Mouse (Mus musculus): ENCODE data around the gene Kdm5b. TPM values are rescaled to one million over a fixed set of nuclear protein-coding genes. Genes with fewer than 3 reads are reported as not detected.
"Not testable (repeated sequence)": the region's sequence is repeated elsewhere in the genome, so short reads cannot be mapped to it uniquely, and the experiment has no call there.

The Kdm5b gene
- 100 to 1,000 TPM in 1 of 2 experiments, 10 to 100 TPM in 1; 98.4 to 107 TPM for total RNA-seq (2021)

- DNase-seq: peak; percentile 87
- intact Hi-C loops (cut with DNase I): no loop called here
Observed at GRCm38 (mm10) chr1:134559976-134560375, at the start of gene Kdm5b. Kdm5b (plus strand) TSS chr1:134560171.

GRCm38 (mm10) chr1:134512183-134512582 is 47.8 kb upstream of the Kdm5b start:
- intact Hi-C loops (cut with DNase I): no loop called here
- DNase-seq: no peak

- no peak for DNase-seq
- intact Hi-C loops (cut with DNase I): no loop called here
Observed at GRCm38 (mm10) chr1:134512584-134512983, 47.4 kb upstream of the Kdm5b start.

DNA sequence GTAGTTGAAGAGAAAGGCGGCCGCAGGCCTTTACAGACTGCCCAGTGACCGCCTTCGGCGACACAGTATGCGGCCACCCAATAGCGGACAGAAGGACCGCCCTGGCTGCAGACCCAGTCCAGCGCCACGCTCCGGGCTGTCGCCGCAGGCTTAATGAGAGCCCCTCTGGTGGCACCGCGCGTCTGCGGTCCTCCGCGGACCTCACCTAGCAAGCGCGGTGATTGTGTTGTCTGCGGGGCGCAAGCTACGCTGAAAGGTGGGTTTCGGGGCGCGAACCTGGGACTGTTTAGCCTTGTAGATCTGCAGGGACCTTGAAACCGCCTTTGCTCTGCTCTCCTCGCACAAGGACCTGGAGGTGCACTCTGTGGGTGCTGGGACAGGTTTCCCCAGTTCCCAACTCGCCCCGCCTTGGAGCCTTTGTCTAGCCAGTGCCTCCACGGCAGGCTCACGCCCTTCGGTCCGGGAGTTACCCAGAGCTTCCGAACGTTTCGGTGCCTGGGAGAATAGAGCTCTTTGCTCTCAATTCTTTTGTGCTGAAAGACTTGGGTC is 46.6 kb upstream of the Kdm5b start:
- DNase-seq: no peak
- intact Hi-C loops (cut with DNase I): no loop called here

DNA sequence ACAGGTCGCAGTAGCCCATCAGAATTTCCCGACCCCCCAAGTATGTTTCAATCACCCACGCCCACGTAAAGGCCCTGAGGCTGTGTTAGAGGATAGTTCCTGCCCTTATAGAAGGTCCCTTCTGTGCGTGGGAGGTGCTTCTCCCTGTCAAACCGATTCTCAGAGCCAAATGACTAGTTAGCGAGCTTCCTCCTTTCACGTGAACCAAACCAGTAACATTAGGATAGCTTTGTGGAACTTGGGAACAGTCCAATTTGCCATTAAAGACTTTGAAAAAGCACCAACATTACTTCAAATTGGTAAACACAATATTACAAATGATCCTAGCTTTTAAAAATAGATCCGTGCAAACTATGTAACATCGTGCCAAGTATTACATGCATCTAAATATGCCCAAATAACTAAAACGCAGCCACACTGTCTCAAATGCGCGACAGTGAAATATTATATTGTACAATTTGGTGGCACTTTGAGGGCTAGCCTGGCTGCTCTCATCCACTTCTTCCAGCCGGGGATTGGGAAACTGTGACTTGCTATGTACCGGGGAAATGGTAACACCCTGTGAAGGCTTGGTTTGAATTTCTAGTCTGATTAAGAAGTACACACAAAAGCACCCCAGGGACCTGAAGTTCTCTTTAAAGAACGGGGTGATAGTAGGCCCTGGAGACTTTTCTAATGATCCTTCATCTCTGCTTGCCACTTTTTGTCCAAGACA is 45.9 kb upstream of the Kdm5b start:
- no peak for DNase-seq
- intact Hi-C loops (cut with DNase I): no loop called here

GRCm38 (mm10) chr1:134515891-134516290 is 44.1 kb upstream of the Kdm5b start:
- intact Hi-C loops (cut with DNase I): no loop called here
- DNase-seq: peak; percentile 20

GRCm38 (mm10) chr1:134516491-134517198 is 43.3 kb upstream of the Kdm5b start:
- peak; percentile 38 for DNase-seq
- intact Hi-C loops (cut with DNase I): no loop called here

DNA sequence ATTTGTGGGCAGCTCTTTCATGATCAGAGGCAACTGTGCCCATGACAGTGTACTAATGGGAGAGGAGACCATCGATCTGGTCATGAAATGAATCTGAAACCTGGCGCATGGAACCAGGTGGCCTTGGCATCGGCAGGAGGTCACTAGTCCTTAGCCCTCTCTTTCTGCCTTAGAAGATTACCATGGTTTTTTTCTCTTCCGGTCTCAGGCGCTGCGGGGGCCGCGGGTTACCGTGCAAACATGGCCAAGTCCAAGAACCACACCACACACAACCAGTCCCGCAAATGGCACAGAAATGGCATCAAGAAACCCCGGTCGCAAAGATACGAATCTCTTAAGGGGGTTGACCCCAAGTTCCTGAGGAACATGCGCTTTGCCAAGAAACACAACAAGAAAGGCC is 42.1 kb upstream of the Kdm5b start:
- DNase-seq; intact Hi-C loops (cut with DNase I): not testable (repeated sequence)

- intact Hi-C loops (cut with DNase I): no loop called here
- peak; percentile 75 for DNase-seq
Observed at GRCm38 (mm10) chr1:134518677-134519076, 41.3 kb upstream of the Kdm5b start.

DNA sequence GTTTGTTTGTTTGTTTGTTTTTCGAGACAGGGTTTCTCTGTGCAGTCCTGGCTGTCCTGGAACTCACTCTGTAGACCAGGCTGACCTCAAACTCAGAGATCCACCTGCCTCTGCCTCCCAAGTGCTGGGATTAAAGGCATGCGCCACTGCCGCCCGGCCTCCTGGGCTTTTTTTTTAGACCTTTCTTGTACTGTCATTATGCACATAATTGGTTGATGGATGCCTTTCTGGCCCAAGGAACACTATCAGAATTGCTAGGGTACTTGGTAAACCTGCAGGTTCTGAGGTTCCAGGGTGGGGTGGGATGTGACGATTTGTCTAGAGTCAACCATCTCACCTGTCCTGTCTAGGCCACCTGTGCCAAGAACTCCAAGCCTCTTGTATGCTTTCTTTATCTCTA is 40.8 kb upstream of the Kdm5b start:
- DNase-seq; intact Hi-C loops (cut with DNase I): not testable (repeated sequence)

DNA sequence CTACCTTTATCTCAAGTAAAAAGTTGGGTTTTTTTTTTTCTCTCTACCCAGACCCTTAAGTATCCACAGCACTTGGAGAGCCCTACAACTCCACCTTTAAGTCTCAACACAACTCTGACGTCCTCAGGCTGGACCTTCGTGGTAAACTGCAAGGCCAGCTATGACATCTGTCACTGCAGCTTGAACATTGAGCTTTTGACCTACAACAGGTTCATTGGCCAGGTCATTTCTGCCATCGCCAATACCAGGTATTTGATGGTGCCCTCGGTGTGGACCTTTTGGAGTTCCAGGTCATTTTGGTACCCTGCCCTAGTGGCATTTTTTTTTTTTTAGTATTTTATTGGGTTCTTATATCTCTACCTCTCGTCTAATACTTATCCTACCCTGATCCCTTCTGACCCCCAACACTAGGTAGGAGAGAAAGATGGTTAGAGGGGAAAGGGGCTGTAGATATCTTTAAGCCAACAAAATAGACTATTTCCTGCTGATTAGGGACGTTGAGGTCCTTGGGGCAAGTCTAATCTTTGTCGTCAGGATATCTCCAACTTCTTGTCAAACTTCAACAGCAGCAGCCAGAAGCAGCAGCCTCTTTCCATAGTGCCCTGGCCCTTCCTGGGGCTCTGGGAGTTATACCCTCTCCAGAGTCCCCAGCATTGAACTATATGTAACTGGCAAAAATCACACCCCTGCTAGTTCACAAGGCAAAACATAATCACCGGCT is 39.8 kb upstream of the Kdm5b start:
- intact Hi-C loops (cut with DNase I): no loop called here

DNA sequence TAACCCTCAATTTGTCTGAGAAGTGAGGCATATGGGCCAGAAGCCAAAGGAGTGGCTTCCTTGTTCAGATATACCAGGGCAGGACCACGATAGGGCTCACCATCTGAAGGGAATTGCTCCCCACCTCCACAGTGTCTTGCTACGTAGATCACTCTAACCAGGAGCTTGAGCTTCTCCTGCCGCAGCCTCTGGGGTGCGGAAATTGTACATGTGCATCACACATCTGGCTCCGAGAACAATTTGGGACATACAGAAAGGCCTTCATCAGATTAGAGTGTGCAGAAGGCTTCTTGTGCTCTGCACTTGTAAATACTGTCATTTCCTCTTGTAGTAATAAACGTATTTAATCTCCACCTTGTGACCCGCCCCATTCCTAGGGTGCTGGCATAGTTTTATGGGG is 38.8 kb upstream of the Kdm5b start:
- DNase-seq: no peak
- intact Hi-C loops (cut with DNase I): no loop called here

More for the DNA sequence above, 39.8 kb upstream of the Kdm5b start:
- no peak for DNase-seq

- intact Hi-C loops (cut with DNase I): no loop called here
- no peak for DNase-seq
Observed at GRCm38 (mm10) chr1:134522325-134522724, 37.6 kb upstream of the Kdm5b start.

- intact Hi-C loops (cut with DNase I): no loop called here
- no peak for DNase-seq
Observed at GRCm38 (mm10) chr1:134524424-134524823, 35.5 kb upstream of the Kdm5b start.

- intact Hi-C loops (cut with DNase I): no loop called here
- no peak for DNase-seq
Observed at GRCm38 (mm10) chr1:134525015-134525414, 35.0 kb upstream of the Kdm5b start.

DNA sequence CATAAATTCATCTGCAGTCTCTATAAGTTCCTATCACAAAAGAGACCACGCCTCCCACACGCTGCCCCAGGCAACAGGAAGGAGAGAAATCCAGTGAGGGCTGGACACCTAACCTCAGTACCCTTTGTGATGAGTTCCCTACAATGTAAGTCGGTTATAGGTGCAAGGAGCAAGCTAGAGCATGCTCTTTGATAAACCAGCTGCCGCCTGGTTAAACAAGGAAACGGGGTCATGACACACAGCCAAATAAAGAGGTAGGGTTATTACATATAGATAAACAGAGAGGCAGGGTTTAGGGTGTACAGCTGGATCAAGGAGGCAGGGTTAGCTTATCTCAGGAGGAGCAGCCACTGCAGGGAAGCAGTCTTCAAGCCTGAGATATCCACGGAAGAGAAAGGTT is 33.2 kb upstream of the Kdm5b start:
- no peak for DNase-seq
- intact Hi-C loops (cut with DNase I): no loop called here

- intact Hi-C loops (cut with DNase I): no loop called here
Observed at GRCm38 (mm10) chr1:134530618-134531017, 29.4 kb upstream of the Kdm5b start.

GRCm38 (mm10) chr1:134533710-134534109 is 26.3 kb upstream of the Kdm5b start:
- DNase-seq; intact Hi-C loops (cut with DNase I): not testable (repeated sequence)

More at GRCm38 (mm10) chr1:134530618-134531017, 29.4 kb upstream of the Kdm5b start:
- peak; percentile 36 for DNase-seq

GRCm38 (mm10) chr1:134535054-134535453 is 24.9 kb upstream of the Kdm5b start:
- intact Hi-C loops (cut with DNase I): no loop called here
- no peak for DNase-seq

DNA sequence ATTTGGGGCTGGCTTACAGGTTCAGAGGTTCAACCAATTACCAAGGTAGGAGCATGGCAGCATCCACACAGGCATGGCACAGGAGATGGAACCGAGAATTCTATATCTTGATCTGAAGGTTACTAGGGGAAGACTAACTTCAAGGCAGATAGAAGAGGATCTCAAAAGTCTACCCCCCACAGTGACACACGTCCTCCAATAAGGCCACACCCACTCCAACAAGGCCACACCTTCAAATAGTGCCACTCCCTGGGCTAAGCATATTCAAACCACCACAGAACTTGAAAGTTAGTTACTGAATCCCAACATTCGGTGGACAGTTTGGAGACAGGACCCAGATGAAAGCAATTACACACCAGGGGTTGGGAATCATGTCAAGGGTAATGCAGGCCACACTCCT is 24.5 kb upstream of the Kdm5b start:
- DNase-seq: no peak
- intact Hi-C loops (cut with DNase I): no loop called here

GRCm38 (mm10) chr1:134540610-134541009 is 19.4 kb upstream of the Kdm5b start:
- intact Hi-C loops (cut with DNase I): no loop called here
- DNase-seq: no peak
